Mouse (Mus musculus) liver, adult 2 months (tissue): Measurements from ENCODE around the gene 2610507B11Rik.

Experiments
- CTCF ChIP-seq: fragments of 200-500 bp; IDR thresholded peaks from 2 replicates; pipeline ENCODE4 v1.5.1; 2011; ENCODE audit warnings: low read depth, low read length, control low read depth
- POLR2A ChIP-seq: fragments of 200-500 bp; IDR thresholded peaks from 2 replicates; pipeline ENCODE4 v1.6.1; 2011; ENCODE audit warnings: low read length, control low read depth; ENCODE audit not compliant: insufficient read depth; ENCODE audit errors: extremely low read depth

- TF ChIP-seq CTCF (no peak), POLR2A (no peak)
Measured at GRCm38 (mm10) chr11:78313662-78314061, 52.1 kb downstream of the 2610507B11Rik start.
